Mouse (Mus musculus): ENCODE results near the gene Psat1.

Psat1 gene

GRCm38 (mm10) chr19:15864129-15864528 lies 83.0 kb downstream of the Psat1 start:
- no peak for DNase-seq (ENCODE audit: low spot score)

- DNase-seq (ENCODE audit: low spot score), result no peak
Measured at GRCm38 (mm10) chr19:15855379-15855778, 91.8 kb downstream of the Psat1 start.

Data from urinary bladder, postnatal 25 days (tissue).